Mouse (Mus musculus) brain, adult 2 months (tissue): ENCODE data around the gene Rpl36al.
A peak's percentile ranks its signal among the peaks of the same experiment; 100 is the strongest.

ENCODE experiments used
- DNase-seq: peaks from one replicate; pipeline ENCODE4 v3.0.0; 2011; ENCODE audit warnings: low read depth, low spot score

The Rpl36al gene

DNA sequence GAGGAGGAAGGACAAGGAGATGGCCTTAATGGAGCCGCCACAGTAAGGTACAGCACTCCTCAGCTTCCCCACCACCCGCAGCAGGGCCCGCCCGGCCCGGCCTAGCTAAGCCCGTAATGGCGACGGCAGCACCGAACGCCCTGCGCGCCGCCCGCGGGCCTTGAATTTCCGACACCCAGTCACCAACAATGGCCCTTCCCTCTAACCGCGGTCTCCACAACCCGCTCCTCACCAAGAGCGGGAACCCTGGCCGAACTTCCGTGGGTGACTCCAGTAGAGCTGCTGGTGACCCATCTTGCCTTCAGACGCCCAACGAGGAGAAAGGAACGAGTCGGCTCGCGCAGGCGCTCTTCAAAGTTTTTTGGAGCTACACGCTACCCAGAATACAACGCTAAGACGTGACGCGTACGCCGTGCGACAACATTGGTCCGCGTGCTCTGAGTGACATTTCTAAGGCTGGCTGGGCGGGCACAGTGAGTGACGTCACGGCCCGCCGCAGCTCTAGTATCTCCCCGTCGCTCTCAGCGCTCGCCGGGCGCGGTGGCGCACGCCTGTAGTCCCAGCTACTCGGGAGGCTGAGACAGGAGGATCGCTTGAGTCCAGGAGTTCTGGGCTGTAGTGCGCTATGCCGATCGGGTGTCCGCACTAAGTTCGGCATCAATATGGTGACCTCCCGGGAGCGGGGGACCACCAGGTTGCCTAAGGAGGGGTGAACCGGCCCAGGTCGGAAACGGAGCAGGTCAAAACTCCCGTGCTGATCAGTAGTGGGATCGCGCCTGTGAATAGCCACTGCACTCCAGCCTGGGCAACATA lies 24.9 kb downstream of the Rpl36al start, which contains the start of gene Rps29:
TSS of gene Rps29 (minus strand) at position 422 of the 813 bp plus-strand sequence.
- peak; percentile 100 for DNase-seq

DNA sequence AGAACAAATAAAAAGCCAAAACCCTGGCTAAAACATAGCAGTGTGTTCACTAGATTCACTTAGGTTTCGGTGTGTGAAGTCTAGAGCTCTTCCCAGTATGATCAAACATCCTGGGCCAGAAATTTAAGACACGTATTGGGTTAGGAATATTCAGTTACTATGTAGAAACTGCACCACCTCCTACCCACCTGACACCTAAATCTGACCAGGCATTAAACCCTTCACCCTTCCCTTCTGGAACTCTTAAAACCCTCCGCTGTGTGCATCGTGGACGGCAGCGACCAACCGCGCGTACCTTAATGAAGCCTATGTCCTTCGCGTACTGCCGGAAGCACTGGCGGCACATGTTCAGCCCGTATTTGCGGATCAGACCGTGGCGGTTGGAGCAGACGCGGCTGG lies 25.5 kb downstream of the Rpl36al start:
- DNase-seq: no peak

DNA sequence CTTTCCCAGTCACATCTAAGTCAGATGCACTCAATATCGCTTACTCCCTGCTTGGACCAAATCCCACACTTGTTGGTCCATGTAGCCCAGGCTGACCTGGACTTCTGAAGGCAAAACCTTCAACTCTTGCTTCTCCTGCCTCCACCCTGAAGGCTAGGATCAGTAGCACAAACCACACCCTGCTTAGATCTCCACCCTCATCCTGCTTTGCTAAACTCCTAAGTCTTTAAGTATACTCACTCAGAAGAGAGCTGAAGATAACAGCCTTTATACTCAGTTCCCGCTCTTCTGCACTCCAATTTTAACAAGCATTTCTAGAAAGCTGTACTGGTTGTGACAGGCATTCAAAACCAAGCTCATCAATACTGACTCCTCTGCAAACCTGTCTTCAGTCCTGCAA lies 26.8 kb downstream of the Rpl36al start:
- no peak for DNase-seq

- no peak for DNase-seq
Measured at GRCm38 (mm10) chr12:69156436-69156835, 27.4 kb downstream of the Rpl36al start.

GRCm38 (mm10) chr12:69155923-69156322 lies 28.0 kb downstream of the Rpl36al start:
- no peak for DNase-seq

DNA sequence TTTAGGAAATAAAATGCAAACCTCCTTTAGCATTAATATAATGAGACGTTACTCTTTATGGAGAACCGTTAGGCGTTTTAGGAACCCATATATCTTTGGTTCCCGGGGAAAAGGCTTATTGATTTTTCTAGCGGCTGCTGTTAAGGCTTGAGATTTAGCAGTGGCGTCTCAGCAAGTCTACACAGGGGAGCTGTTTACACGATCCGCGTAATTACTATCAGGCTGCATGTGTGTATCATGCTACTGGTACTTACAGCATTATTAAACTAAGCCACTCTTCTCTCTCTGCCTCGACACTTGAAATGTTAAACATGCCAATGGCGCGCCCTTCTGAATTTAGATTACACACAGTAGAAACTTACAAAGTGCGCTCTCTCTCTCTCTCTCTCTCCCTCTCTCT lies 33.8 kb downstream of the Rpl36al start:
- DNase-seq: no peak

GRCm38 (mm10) chr12:69147166-69147735 lies 36.6 kb downstream of the Rpl36al start:
- no peak for DNase-seq

DNA sequence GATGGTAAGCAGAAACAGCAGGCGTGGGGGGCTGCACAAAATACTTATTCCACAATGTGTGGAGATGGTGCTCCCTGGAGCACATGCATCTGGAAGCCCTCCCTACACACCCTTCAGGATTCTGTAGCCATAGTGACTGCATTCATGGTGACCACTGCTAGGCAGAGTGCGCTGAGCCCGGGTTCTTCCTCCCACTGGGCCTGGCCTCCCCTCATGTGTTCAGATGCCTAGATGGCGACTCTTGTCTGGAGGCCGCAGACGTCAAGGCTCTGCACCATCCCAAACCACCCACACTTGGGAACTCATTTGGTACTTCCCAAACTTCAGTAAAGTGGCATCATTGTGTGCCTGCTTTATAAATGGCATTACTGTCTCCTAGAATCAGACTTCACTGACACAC lies 40.4 kb downstream of the Rpl36al start:
- DNase-seq: no peak

DNA sequence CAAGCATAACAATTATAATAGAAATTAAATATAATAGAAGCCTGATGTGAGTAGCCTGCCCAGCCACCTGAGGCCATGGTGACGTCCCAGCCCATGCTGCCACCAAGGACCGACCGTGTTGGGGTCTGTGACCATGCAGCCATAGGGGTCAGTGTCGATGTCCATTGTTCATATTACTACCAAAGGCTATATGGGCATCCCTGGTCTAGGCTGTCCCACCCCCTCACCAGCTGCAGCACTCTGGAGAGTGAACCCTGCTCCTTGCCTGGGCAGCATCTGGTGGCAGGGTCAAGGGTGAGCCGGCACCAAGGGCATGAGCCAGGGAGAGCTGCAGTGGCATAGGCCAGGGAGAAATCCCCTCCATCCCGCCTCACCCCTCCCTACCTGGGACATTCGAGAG lies 44.0 kb downstream of the Rpl36al start:
- no peak for DNase-seq

DNA sequence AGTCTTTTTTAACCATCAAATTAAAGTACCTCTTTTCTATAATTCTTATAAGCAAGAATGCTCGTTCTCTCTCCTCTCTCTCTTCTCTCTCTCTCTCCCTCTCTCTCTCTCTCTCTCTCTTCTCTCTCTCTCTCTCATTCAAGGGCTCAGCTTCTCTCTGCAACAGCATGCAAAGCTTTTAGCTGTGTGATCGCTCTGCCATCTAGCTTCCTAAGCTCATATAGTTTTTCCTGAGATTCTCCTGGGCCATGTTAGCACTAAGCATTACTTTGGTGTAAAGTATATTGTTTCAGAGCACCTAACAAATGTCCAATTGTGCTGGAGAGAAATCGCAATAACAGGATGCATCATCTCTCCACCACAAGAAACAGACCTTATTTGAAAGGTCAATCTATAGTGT lies 44.7 kb downstream of the Rpl36al start:
- DNase-seq: no peak
